Mouse (Mus musculus): ENCODE results near the gene Aldoc. TPM values are rescaled to one million over a fixed set of nuclear protein-coding genes. Genes with fewer than 3 reads are reported as not detected.
A peak's percentile ranks its signal among the peaks of the same experiment; 100 is the strongest.

Gene Aldoc
- polyA plus RNA-seq, 1 experiment from 2014 or later: 4.3 TPM

- ATAC-seq (ENCODE audit: low FRiP score, low TSS enrichment): no peak
- H3K27me3 ChIP-seq (ENCODE audit: control insufficient read depth, insufficient read depth, low read length): no peaks in the 10 kb centered on the region
- peaks cover 24% of the 10 kb centered on the region for H3K4me1 ChIP-seq (ENCODE audit: control insufficient read depth, insufficient read depth, low read length)
- H3K4me3 ChIP-seq (ENCODE audit: low read length): no peak overlapping the region
- H3K9ac ChIP-seq (ENCODE audit: low read depth, low read length): no peak overlapping the region; the same call in 1 of the 2 replicates
- H3K27ac ChIP-seq (ENCODE audit: low read depth, low read length): no peak overlapping the region
- no peaks in the 10 kb centered on the region for H3K36me3 ChIP-seq (ENCODE audit: control insufficient read depth, insufficient read depth, low read length)
- 77% methylated on average over 14 of the region's 15 CpGs for WGBS
- H3K9me3 ChIP-seq (ENCODE audit: control insufficient read depth, low read length): no peaks in the 10 kb centered on the region
- no peak overlapping the region for H3K4me2 ChIP-seq (replicated peaks; ENCODE audit: low read depth, low read length)
These were observed 44.9 kb downstream of the Aldoc start for GRCm38 (mm10) chr11:78367456-78368225.

DNA sequence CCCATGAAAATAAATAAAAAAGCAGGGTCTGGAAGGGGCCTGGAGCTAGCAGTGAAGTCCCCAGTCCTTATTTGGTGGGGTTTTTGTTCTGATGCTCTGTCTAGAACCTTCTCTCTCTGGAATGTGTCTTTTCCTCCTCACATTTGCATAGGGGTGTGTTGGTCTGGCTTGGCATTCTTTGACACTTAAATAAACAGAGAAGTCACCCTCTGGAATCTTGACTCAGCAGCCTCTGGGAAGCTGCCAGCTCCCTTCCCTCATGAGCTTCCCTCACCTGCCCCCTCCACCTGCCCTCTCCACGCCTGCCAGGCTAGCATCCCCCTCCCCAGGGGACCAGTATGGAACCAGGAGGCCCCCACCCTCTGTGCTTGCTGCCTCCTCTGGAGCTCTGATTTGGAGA, 47.6 kb downstream of the Aldoc start:
- no peak for ATAC-seq (ENCODE audit: low FRiP score, low TSS enrichment)
- WGBS: 36% methylated on average over 1 of the region's 1 CpGs

GRCm38 (mm10) chr11:78371711-78372110, 48.9 kb downstream of the Aldoc start:
- peaks cover 15% of the 10 kb centered on the region for H3K4me1 ChIP-seq (ENCODE audit: control insufficient read depth, insufficient read depth, low read length)
- H3K9me3 ChIP-seq (ENCODE audit: control insufficient read depth, low read length): no peaks in the 10 kb centered on the region
- 88% methylated on average over 11 of the region's 11 CpGs for WGBS
- no peak overlapping the region for H3K4me3 ChIP-seq (ENCODE audit: low read length)
- H3K9ac ChIP-seq (ENCODE audit: low read depth, low read length): no peak overlapping the region
- no peak overlapping the region for H3K27ac ChIP-seq (ENCODE audit: low read depth, low read length)
- no peaks in the 10 kb centered on the region for H3K36me3 ChIP-seq (ENCODE audit: control insufficient read depth, insufficient read depth, low read length)
- no peak for ATAC-seq (ENCODE audit: low FRiP score, low TSS enrichment)
- H3K27me3 ChIP-seq (ENCODE audit: control insufficient read depth, insufficient read depth, low read length): no peaks in the 10 kb centered on the region
- H3K4me2 ChIP-seq (replicated peaks; ENCODE audit: low read depth, low read length): no peak overlapping the region

More for the DNA sequence above, 47.6 kb downstream of the Aldoc start:
- Histone ChIP-seq H3K9ac (ENCODE audit: low read depth, low read length) (no peak overlapping the region), H3K9me3 (ENCODE audit: control insufficient read depth, low read length) (no peaks in the 10 kb centered on the region), H3K4me1 (ENCODE audit: control insufficient read depth, insufficient read depth, low read length) (peaks cover 14% of the 10 kb centered on the region), H3K27ac (ENCODE audit: low read depth, low read length) (no peak overlapping the region), H3K4me2 (replicated peaks; ENCODE audit: low read depth, low read length) (no peak overlapping the region), H3K4me3 (ENCODE audit: low read length) (no peak overlapping the region), H3K27me3 (ENCODE audit: control insufficient read depth, insufficient read depth, low read length) (no peaks in the 10 kb centered on the region), H3K36me3 (ENCODE audit: control insufficient read depth, insufficient read depth, low read length) (no peaks in the 10 kb centered on the region)

DNA sequence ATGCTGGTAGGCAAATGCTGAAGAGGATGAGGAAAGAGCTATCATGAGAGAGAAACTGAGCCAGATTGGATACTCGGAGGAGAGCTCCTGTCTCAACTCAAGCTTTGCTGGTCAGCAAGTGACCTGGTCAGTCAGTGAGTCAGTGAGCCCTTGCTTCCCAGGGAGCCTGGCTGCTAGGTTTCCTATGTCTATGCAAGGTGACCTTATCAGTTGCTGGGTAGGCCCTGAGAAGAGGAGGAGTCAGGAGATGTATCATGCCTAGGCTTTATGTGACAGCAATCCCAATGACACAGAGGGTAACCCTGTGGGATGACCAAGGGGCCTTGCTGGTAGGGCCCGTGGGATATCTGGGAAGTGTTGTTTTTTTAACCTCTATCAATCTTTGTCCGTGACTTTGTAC, 49.4 kb downstream of the Aldoc start:
- no peak for ATAC-seq (ENCODE audit: low FRiP score, low TSS enrichment)
- H3K4me2 ChIP-seq (replicated peaks; ENCODE audit: low read depth, low read length): no peak overlapping the region
- no peaks in the 10 kb centered on the region for H3K36me3 ChIP-seq (ENCODE audit: control insufficient read depth, insufficient read depth, low read length)
- 39% methylated on average over 3 of the region's 3 CpGs for WGBS
- peaks cover 20% of the 10 kb centered on the region for H3K4me1 ChIP-seq (ENCODE audit: control insufficient read depth, insufficient read depth, low read length)
- H3K9me3 ChIP-seq (ENCODE audit: control insufficient read depth, low read length): no peaks in the 10 kb centered on the region
- no peaks in the 10 kb centered on the region for H3K27me3 ChIP-seq (ENCODE audit: control insufficient read depth, insufficient read depth, low read length)
- H3K9ac ChIP-seq (ENCODE audit: low read depth, low read length): no peak overlapping the region
- no peak overlapping the region for H3K27ac ChIP-seq (ENCODE audit: low read depth, low read length)
- H3K4me3 ChIP-seq (ENCODE audit: low read length): no peak overlapping the region

- H3K27ac ChIP-seq (ENCODE audit: low read depth, low read length): peak overlapping the region; percentile 21; the same call in 1 of the 2 replicates
- 25% methylated on average over 7 of the region's 7 CpGs for WGBS
- H3K4me3 ChIP-seq (ENCODE audit: low read length): no peak overlapping the region
- H3K36me3 ChIP-seq (ENCODE audit: control insufficient read depth, insufficient read depth, low read length): no peaks in the 10 kb centered on the region
- H3K9ac ChIP-seq (ENCODE audit: low read depth, low read length): 0 out of 2 replicates have a peak overlapping the region, but pooled peaks have one; percentile 7
- no peaks in the 10 kb centered on the region for H3K9me3 ChIP-seq (ENCODE audit: control insufficient read depth, low read length)
- no peak for ATAC-seq (ENCODE audit: low FRiP score, low TSS enrichment)
- no peak overlapping the region for H3K4me2 ChIP-seq (replicated peaks; ENCODE audit: low read depth, low read length)
- peaks cover 24% of the 10 kb centered on the region for H3K4me1 ChIP-seq (ENCODE audit: control insufficient read depth, insufficient read depth, low read length)
- no peaks in the 10 kb centered on the region for H3K27me3 ChIP-seq (ENCODE audit: control insufficient read depth, insufficient read depth, low read length)
These were observed 49.8 kb downstream of the Aldoc start for GRCm38 (mm10) chr11:78372610-78373009.

GRCm38 (mm10) chr11:78374147-78374546, 51.4 kb downstream of the Aldoc start:
- Histone ChIP-seq H3K27ac (ENCODE audit: low read depth, low read length) (peak overlapping the region; percentile 73), H3K9me3 (ENCODE audit: control insufficient read depth, low read length) (no peaks in the 10 kb centered on the region), H3K27me3 (ENCODE audit: control insufficient read depth, insufficient read depth, low read length) (no peaks in the 10 kb centered on the region), H3K4me2 (replicated peaks; ENCODE audit: low read depth, low read length) (no peak overlapping the region), H3K4me1 (ENCODE audit: control insufficient read depth, insufficient read depth, low read length) (peaks cover 24% of the 10 kb centered on the region), H3K4me3 (ENCODE audit: low read length) (no peak overlapping the region), H3K9ac (ENCODE audit: low read depth, low read length) (no peak overlapping the region), H3K36me3 (ENCODE audit: control insufficient read depth, insufficient read depth, low read length) (no peaks in the 10 kb centered on the region)
- ATAC-seq (ENCODE audit: low FRiP score, low TSS enrichment): peak; percentile 95
- 32% methylated on average over 8 of the region's 8 CpGs for WGBS

Other genes with a start within 250 kb of the Aldoc start
- 35.2 and 40.1 TPM in 2 replicates for gene Eral1, start 242.6 kb upstream of the Aldoc start, polyA plus RNA-seq (2014; fragmentation: Nextera tagmentation; extraction: Ambion mirVana)
- gene Fam222b, start 228.3 kb upstream of the Aldoc start, polyA plus RNA-seq (2014; fragmentation: Nextera tagmentation; extraction: Ambion mirVana): 15.3 and 16.9 TPM in 2 replicates
- gene Traf4, start 157.4 kb upstream of the Aldoc start, polyA plus RNA-seq (2014; fragmentation: Nextera tagmentation; extraction: Ambion mirVana): 68.2 and 111 TPM in 2 replicates
- 15.8 and 20.6 TPM in 2 replicates for gene Nek8, start 146.3 kb upstream of the Aldoc start, polyA plus RNA-seq (2014; fragmentation: Nextera tagmentation; extraction: Ambion mirVana)
- gene Tlcd1, start 146.3 kb upstream of the Aldoc start, polyA plus RNA-seq (2014; fragmentation: Nextera tagmentation; extraction: Ambion mirVana): 23.1 and 28.1 TPM in 2 replicates
- gene Rpl23a, start 139.4 kb upstream of the Aldoc start, polyA plus RNA-seq (2014; fragmentation: Nextera tagmentation; extraction: Ambion mirVana): 1,650 and 2,291 TPM in 2 replicates
- 128 and 156 TPM in 2 replicates for gene Rab34, start 134.5 kb upstream of the Aldoc start, polyA plus RNA-seq (2014; fragmentation: Nextera tagmentation; extraction: Ambion mirVana)
- 3.4 and 4.1 TPM in 2 replicates for gene Proca1, start 129.6 kb upstream of the Aldoc start, polyA plus RNA-seq (2014; fragmentation: Nextera tagmentation; extraction: Ambion mirVana)
- gene Sdf2, start 77.2 kb upstream of the Aldoc start, polyA plus RNA-seq (2014; fragmentation: Nextera tagmentation; extraction: Ambion mirVana): 81.3 and 95.2 TPM in 2 replicates
- gene Supt6, start 77.0 kb upstream of the Aldoc start, polyA plus RNA-seq (2014; fragmentation: Nextera tagmentation; extraction: Ambion mirVana): 13.5 and 26.0 TPM in 2 replicates
- gene 2610507B11Rik, start 61.2 kb upstream of the Aldoc start, polyA plus RNA-seq (2014; fragmentation: Nextera tagmentation; extraction: Ambion mirVana): 75.1 and 109 TPM in 2 replicates
- 0.10 and 0.47 TPM in 2 replicates for gene BC030499, start 32.1 kb upstream of the Aldoc start, polyA plus RNA-seq (2014; fragmentation: Nextera tagmentation; extraction: Ambion mirVana)
- gene Spag5, start 21.4 kb upstream of the Aldoc start, polyA plus RNA-seq (2014; fragmentation: Nextera tagmentation; extraction: Ambion mirVana): 35.7 and 50.9 TPM in 2 replicates
- gene Pigs, start 5.4 kb downstream of the Aldoc start, polyA plus RNA-seq (2014; fragmentation: Nextera tagmentation; extraction: Ambion mirVana): 48.9 and 76.0 TPM in 2 replicates
- 49.6 and 57.1 TPM in 2 replicates for gene Unc119, start 20.5 kb downstream of the Aldoc start, polyA plus RNA-seq (2014; fragmentation: Nextera tagmentation; extraction: Ambion mirVana)
- gene Foxn1, start 63.6 kb downstream of the Aldoc start, polyA plus RNA-seq (2014; fragmentation: Nextera tagmentation; extraction: Ambion mirVana): 0.11 TPM in 1 of 2 replicates, not detected in the other
- gene Slc13a2, start 99.2 kb downstream of the Aldoc start, polyA plus RNA-seq (2014; fragmentation: Nextera tagmentation; extraction: Ambion mirVana): 0.07 and 0.45 TPM in 2 replicates
- gene Slc46a1, start 142.7 kb downstream of the Aldoc start, polyA plus RNA-seq (2014; fragmentation: Nextera tagmentation; extraction: Ambion mirVana): 13.1 and 18.5 TPM in 2 replicates
- 1.4 and 1.7 TPM in 2 replicates for gene Sarm1, start 174.8 kb downstream of the Aldoc start, polyA plus RNA-seq (2014; fragmentation: Nextera tagmentation; extraction: Ambion mirVana)
- 0.73 and 0.84 TPM in 2 replicates for gene Vtn, start 176.1 kb downstream of the Aldoc start, polyA plus RNA-seq (2014; fragmentation: Nextera tagmentation; extraction: Ambion mirVana)
- not detected in 2 replicates for gene Sebox, start 180.5 kb downstream of the Aldoc start, polyA plus RNA-seq (2014; fragmentation: Nextera tagmentation; extraction: Ambion mirVana)
- gene Tmem199, start 189.2 kb downstream of the Aldoc start, polyA plus RNA-seq (2014; fragmentation: Nextera tagmentation; extraction: Ambion mirVana): 61.2 and 63.6 TPM in 2 replicates
- gene Poldip2, start 189.2 kb downstream of the Aldoc start, polyA plus RNA-seq (2014; fragmentation: Nextera tagmentation; extraction: Ambion mirVana): 122 and 161 TPM in 2 replicates
- 77.1 and 88.9 TPM in 2 replicates for gene Tnfaip1, start 213.4 kb downstream of the Aldoc start, polyA plus RNA-seq (2014; fragmentation: Nextera tagmentation; extraction: Ambion mirVana)
- 125 and 126 TPM in 2 replicates for gene Ift20, start 213.4 kb downstream of the Aldoc start, polyA plus RNA-seq (2014; fragmentation: Nextera tagmentation; extraction: Ambion mirVana)
- 91.1 and 103 TPM in 2 replicates for gene Tmem97, start 227.8 kb downstream of the Aldoc start, polyA plus RNA-seq (2014; fragmentation: Nextera tagmentation; extraction: Ambion mirVana)